Mouse (Mus musculus) gastrocnemius, postnatal 36 days (tissue): ENCODE results near the gene Slc44a1. TPM values are rescaled to one million over a fixed set of nuclear protein-coding genes. Genes with fewer than 3 reads are reported as not detected.

Source experiments
- DNase-seq, 2 experiments: peaks; one replicate each; pipeline ENCODE4 v3.0.0; 2022
- intact Hi-C: fragments of 180-260 bp; cut with DNase I; formaldehyde crosslinking; loops from one replicate; pipeline ENCODE4 v1.15.1; 2025
- total RNA-seq, 2 experiments: library from RNA; stranded (reverse); gene quantifications; 2 replicates each; pipeline ENCODE4 v1.2.3; 2021

The Slc44a1 gene
- total RNA-seq, 2 experiments from 2014 or later = 15.7 to 15.9 TPM

- DNase-seq = no peak
- intact Hi-C loops = no loop called here
Measured at GRCm38 (mm10) chr4:53522655-53523054, 82.4 kb downstream of the Slc44a1 start.

- intact Hi-C loops = no loop called here
Measured at GRCm38 (mm10) chr4:53525503-53525902, 85.3 kb downstream of the Slc44a1 start.

GRCm38 (mm10) chr4:53525994-53526393, 85.8 kb downstream of the Slc44a1 start:
- intact Hi-C loops = no loop called here
- no peak for DNase-seq

More at GRCm38 (mm10) chr4:53525503-53525902, 85.3 kb downstream of the Slc44a1 start:
- DNase-seq = no peak

- intact Hi-C loops = no loop called here
- no peak for DNase-seq
Measured at GRCm38 (mm10) chr4:53526446-53526845, 86.2 kb downstream of the Slc44a1 start.

GRCm38 (mm10) chr4:53535795-53536194, 95.6 kb downstream of the Slc44a1 start:
- intact Hi-C loops = no loop called here
- no peak for DNase-seq

- no peak for DNase-seq
- intact Hi-C loops = no loop called here
Measured at GRCm38 (mm10) chr4:53537101-53537500, 96.9 kb downstream of the Slc44a1 start.

GRCm38 (mm10) chr4:53537539-53537938, 97.3 kb downstream of the Slc44a1 start:
- no peak for DNase-seq
- intact Hi-C loops = no loop called here

GRCm38 (mm10) chr4:53538600-53538999, 98.4 kb downstream of the Slc44a1 start:
- intact Hi-C loops = no loop called here
- no peak for DNase-seq

- no peak for DNase-seq
- intact Hi-C loops = loop anchor here (5.0 kb wide), 1 partner anchor 168 kb away; no protein-coding TSS in a partner anchor
Measured at GRCm38 (mm10) chr4:53539929-53540328, 99.7 kb downstream of the Slc44a1 start.

GRCm38 (mm10) chr4:53543421-53543820, 103.2 kb downstream of the Slc44a1 start:
- no peak for DNase-seq
- intact Hi-C loops = loop anchor here (5.0 kb wide), 1 partner anchor 171 kb away; no protein-coding TSS in a partner anchor

GRCm38 (mm10) chr4:53544889-53545288, 104.7 kb downstream of the Slc44a1 start:
- intact Hi-C loops = loop anchor here (5.0 kb wide), 1 partner anchor 173 kb away; no protein-coding TSS in a partner anchor
- DNase-seq = no peak

GRCm38 (mm10) chr4:53547381-53547780, 107.2 kb downstream of the Slc44a1 start:
- no peak for DNase-seq
- intact Hi-C loops = no loop called here

- DNase-seq = no peak
- intact Hi-C loops = no loop called here
Measured at GRCm38 (mm10) chr4:53549375-53549774, 109.2 kb downstream of the Slc44a1 start.

GRCm38 (mm10) chr4:53564618-53565017, 124.4 kb downstream of the Slc44a1 start:
- no peak for DNase-seq
- intact Hi-C loops = no loop called here

GRCm38 (mm10) chr4:53567065-53567464, 126.9 kb downstream of the Slc44a1 start:
- intact Hi-C loops = no loop called here
- DNase-seq = no peak

- DNase-seq = no peak
- intact Hi-C loops = no loop called here
Measured at GRCm38 (mm10) chr4:53575558-53575957, 135.3 kb downstream of the Slc44a1 start.

- intact Hi-C loops = no loop called here
- DNase-seq = no peak
Measured at GRCm38 (mm10) chr4:53587676-53588075, 147.5 kb downstream of the Slc44a1 start.

- no peak for DNase-seq
- intact Hi-C loops = no loop called here
Measured at GRCm38 (mm10) chr4:53588936-53589335, 148.7 kb downstream of the Slc44a1 start.

- intact Hi-C loops = no loop called here
- DNase-seq = no peak
Measured at GRCm38 (mm10) chr4:53589466-53589865, 149.3 kb downstream of the Slc44a1 start.

- intact Hi-C loops = loop anchor here (5.0 kb wide), 1 partner anchor 208 kb away; no protein-coding TSS in a partner anchor
- DNase-seq = no peak
Measured at GRCm38 (mm10) chr4:53590163-53590562, 149.9 kb downstream of the Slc44a1 start.

- intact Hi-C loops = loop anchor here (5.0 kb wide), 1 partner anchor 209 kb away; no protein-coding TSS in a partner anchor
- no peak for DNase-seq
Measured at GRCm38 (mm10) chr4:53590691-53591447, 150.7 kb downstream of the Slc44a1 start.

GRCm38 (mm10) chr4:53591536-53591935, 151.3 kb downstream of the Slc44a1 start:
- intact Hi-C loops = loop anchor here (5.0 kb wide), 1 partner anchor 209 kb away; no protein-coding TSS in a partner anchor

More at GRCm38 (mm10) chr4:53591536-53591935, 151.3 kb downstream of the Slc44a1 start:
- no peak for DNase-seq
